Mouse (Mus musculus) kidney, embryonic 16.5 days (tissue): ENCODE measurements around the gene Bri3. TPM values are rescaled to one million over a fixed set of nuclear protein-coding genes. Genes with fewer than 3 reads are reported as not detected.
A peak's percentile ranks its signal among the peaks of the same experiment; 100 is the strongest.

Source experiments
- ATAC-seq: fragments of 200-750 bp; cut with Nextera tagmentation; 2 replicates; pipeline ENCODE4 v1.8.0; 2017; ENCODE audit warnings: moderate TSS enrichment; ENCODE audit not compliant: low FRiP score, low TSS enrichment
- H3K27ac ChIP-seq: fragments of 300-500 bp; sonication (generic); 2 replicates; pipeline ENCODE4 v1.5.1; 2014; ENCODE audit warnings: low read length
- H3K27me3 ChIP-seq: fragments of 300-500 bp; sonication (generic); 2 replicates; pipeline ENCODE4 v1.6.1; 2014; ENCODE audit warnings: low read length, control low read depth, mixed read lengths; ENCODE audit not compliant: insufficient read depth
- H3K36me3 ChIP-seq: fragments of 300-500 bp; sonication (generic); 2 replicates; pipeline ENCODE4 v1.6.1; 2014; ENCODE audit warnings: low read length, control low read depth, mixed read lengths; ENCODE audit not compliant: insufficient read depth
- H3K4me1 ChIP-seq: fragments of 300-500 bp; sonication (generic); 2 replicates; pipeline ENCODE4 v1.6.1; 2014; ENCODE audit warnings: low read length, control low read depth, mixed read lengths; ENCODE audit not compliant: insufficient read depth
- H3K4me2 ChIP-seq: fragments of 300-500 bp; sonication (generic); replicated peaks from 2 replicates; pipeline ENCODE4 v1.6.1; 2014; ENCODE audit warnings: low read depth, low read length
- H3K4me3 ChIP-seq: fragments of 300-500 bp; sonication (generic); 2 replicates; pipeline ENCODE4 v1.5.1; 2014; ENCODE audit warnings: mild to moderate bottlenecking, low read length
- H3K9ac ChIP-seq: fragments of 300-500 bp; sonication (generic); replicated peaks from 2 replicates; pipeline ENCODE4 v1.6.1; 2014; ENCODE audit warnings: low read length
- H3K9me3 ChIP-seq: fragments of 300-500 bp; sonication (generic); 2 replicates; pipeline ENCODE4 v1.6.1; 2016; ENCODE audit warnings: low read length, control low read depth
- WGBS: fragments of 180-500 bp; shearing (Covaris S2); extraction: QIAGEN DNeasy Blood & Tissue Kit; methylation state at CpG from one replicate; pipeline ENCODE4 v1.1.7; 2014; 5-methylcytosine and 5-hydroxymethylcytosine counted together
- polyA plus RNA-seq: library from polyadenylated mRNA; unstranded; fragments of >200 nt; fragmentation: Nextera tagmentation; extraction: Ambion mirVana; gene quantifications from 2 replicates; pipeline ENCODE4 v1.2.1, GENCODE M21; 2015

Bri3 gene
- polyA plus RNA-seq, 1 experiment from 2014 or later = 112 TPM

DNA sequence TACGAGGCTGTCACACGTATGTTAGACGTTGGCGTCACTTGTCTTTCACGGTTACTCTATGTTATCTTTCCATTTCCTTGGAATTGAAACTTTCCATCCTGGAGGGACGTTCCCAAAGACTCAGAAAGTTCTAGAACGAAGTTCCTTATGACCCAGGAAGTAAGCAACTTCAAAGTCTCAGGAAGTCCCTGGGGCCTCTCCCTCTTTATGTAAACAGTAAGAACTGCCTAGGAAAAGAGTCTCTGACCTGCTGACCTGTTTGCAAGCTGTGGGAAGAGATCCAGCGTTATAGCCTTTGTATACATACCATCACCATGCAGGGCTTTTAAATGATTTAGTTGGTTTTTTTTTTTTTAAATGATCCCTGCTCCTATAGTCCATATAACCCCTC is 203.0 kb downstream of the Bri3 start:
- Histone ChIP-seq H3K4me1 (no peaks in the 10 kb centered on the region), H3K9ac (no peak overlapping the region), H3K9me3 (no peaks in the 10 kb centered on the region), H3K4me3 (no peak overlapping the region), H3K4me2 (no peak overlapping the region), H3K27ac (no peak overlapping the region), H3K36me3 (no peaks in the 10 kb centered on the region), H3K27me3 (no peaks in the 10 kb centered on the region)
- WGBS = 70% methylated on average over 8 of the region's 8 CpGs
- ATAC-seq = no peak

DNA sequence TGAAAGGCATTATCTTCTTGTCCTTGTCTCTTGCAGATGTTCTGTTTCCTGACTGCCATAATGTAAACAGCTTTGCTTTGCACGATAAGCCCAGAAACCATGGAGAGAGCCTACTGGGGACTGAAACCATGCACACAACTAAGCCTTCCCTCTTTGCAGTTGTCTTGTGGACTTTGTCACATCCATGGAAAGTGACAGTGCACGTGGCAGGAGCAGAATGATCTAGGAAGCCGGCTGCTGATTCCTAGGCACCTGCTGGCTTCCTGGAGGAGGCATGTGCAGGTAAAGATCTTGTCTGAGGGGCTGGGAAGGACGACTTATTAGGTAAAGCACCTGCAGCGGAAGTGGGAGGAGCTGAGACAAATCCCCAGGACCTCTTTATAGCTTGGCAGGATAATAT is 203.7 kb downstream of the Bri3 start:
- WGBS = 55% methylated on average over 5 of the region's 5 CpGs

DNA sequence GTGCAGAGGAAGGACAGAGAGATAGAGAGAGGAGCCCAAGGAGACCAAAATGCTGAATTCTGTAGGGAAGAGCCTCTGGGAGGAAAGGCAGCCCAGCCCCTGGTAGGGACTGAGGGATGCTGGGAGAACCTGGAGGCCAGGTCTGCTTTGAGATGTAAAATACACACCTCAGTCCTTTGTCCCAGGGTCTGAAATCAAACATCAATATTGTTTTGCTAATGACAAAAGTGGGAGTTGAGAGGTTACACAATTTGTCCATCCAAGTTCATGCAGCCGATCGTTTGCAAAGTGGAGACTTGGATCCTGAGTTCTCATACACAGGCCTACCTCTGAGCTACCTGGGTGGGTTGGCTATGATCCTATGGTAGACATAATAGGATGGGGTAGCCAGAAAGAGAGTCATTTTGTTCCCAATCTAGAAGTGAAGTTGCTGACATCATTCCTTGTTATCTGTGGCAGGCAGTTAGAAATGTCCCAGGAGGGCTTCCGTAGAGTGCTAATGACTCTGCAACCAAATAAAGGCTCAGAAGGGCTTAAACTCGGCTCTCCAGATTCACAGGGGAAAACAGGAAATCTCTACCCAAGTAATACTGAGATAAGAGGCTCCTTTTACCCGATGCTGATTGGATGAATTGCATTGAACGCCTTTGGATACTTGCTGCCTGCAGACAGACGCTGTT is 208.7 kb downstream of the Bri3 start:
- no peaks in the 10 kb centered on the region for H3K9me3 ChIP-seq
- no peak overlapping the region for H3K27ac ChIP-seq
- ATAC-seq = no peak

More for the DNA sequence above, 203.7 kb downstream of the Bri3 start:
- no peaks in the 10 kb centered on the region for H3K36me3 ChIP-seq
- no peak for ATAC-seq
- H3K9me3 ChIP-seq = no peaks in the 10 kb centered on the region
- no peak overlapping the region for H3K4me3 ChIP-seq
- H3K9ac ChIP-seq = no peak overlapping the region
- no peaks in the 10 kb centered on the region for H3K4me1 ChIP-seq
- H3K4me2 ChIP-seq = no peak overlapping the region
- H3K27ac ChIP-seq = no peak overlapping the region
- no peaks in the 10 kb centered on the region for H3K27me3 ChIP-seq

DNA sequence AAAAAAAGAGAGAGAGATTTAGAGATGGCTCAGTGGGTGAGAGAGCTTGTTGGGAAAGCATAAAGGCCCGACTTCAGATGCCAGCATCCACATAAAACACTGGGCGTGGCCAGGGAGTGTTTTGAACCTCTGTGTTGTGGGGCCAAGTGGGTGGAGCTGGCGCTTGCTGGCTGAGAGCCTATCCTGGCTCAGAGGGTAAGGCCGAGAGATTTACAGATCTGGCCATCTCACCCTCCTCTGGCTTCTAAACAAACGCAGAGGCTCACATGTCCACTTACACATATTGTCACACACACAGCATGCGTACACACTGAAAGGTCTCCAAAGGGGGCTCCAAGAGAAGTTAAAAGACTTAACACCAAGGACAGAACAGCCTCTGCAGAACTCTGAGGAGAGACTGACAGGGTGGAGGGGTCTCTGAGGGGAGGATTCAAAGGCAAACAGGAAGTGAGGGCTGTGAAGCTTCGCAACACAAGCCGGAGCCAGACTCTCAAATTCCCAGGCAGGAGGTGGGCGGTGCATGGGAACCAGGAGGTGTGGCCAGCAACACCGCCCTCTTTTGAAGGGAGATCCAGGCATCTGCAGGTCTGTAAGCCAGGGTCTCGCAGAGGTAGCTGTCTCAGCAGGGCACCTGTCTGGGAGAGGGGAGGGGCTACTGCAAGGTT is 213.5 kb downstream of the Bri3 start:
- peak; percentile 86 for ATAC-seq
- WGBS = 5% methylated on average over 11 of the region's 11 CpGs
- peak overlapping the region; percentile 27 for H3K27ac ChIP-seq
- peaks cover 7% of the 10 kb centered on the region for H3K4me1 ChIP-seq
- no peaks in the 10 kb centered on the region for H3K27me3 ChIP-seq
- peak overlapping the region; percentile 49 for H3K9ac ChIP-seq
- H3K4me2 ChIP-seq = peak overlapping the region; percentile 57
- peak overlapping the region; percentile 31 for H3K4me3 ChIP-seq
- no peaks in the 10 kb centered on the region for H3K9me3 ChIP-seq
- no peaks in the 10 kb centered on the region for H3K36me3 ChIP-seq

More for the DNA sequence above, 208.7 kb downstream of the Bri3 start:
- Histone ChIP-seq H3K9ac (no peak overlapping the region), H3K4me1 (peaks cover 5% of the 10 kb centered on the region), H3K36me3 (no peaks in the 10 kb centered on the region), H3K4me3 (no peak overlapping the region), H3K27me3 (no peaks in the 10 kb centered on the region), H3K4me2 (no peak overlapping the region)
- 73% methylated on average over 7 of the region's 7 CpGs for WGBS

DNA sequence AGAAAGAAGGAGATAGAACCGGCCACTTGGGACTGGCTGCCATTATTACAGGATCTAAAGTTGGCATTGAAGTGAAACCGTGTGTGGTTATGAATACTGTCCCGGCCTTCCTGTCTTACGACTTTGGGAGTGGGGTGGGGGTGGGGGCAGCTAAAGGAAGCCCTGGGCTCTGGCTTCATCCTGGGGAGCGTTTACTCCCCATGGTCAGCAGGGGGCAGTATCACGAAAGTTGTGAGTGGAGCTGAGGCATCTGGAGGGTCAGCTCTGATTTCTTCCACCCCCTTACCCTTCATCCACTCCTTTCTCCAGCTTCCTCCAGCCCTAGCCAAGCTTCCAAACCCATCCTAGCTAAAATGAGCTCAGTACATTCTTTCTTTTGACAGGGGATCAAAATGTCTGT is 222.8 kb downstream of the Bri3 start:
- no peaks in the 10 kb centered on the region for H3K4me1 ChIP-seq
- H3K27me3 ChIP-seq = no peaks in the 10 kb centered on the region
- no peak overlapping the region for H3K27ac ChIP-seq
- WGBS = 44% methylated on average over 6 of the region's 6 CpGs
- ATAC-seq = no peak
- H3K4me2 ChIP-seq = no peak overlapping the region
- no peak overlapping the region for H3K4me3 ChIP-seq
- no peaks in the 10 kb centered on the region for H3K36me3 ChIP-seq
- H3K9ac ChIP-seq = no peak overlapping the region
- no peaks in the 10 kb centered on the region for H3K9me3 ChIP-seq

DNA sequence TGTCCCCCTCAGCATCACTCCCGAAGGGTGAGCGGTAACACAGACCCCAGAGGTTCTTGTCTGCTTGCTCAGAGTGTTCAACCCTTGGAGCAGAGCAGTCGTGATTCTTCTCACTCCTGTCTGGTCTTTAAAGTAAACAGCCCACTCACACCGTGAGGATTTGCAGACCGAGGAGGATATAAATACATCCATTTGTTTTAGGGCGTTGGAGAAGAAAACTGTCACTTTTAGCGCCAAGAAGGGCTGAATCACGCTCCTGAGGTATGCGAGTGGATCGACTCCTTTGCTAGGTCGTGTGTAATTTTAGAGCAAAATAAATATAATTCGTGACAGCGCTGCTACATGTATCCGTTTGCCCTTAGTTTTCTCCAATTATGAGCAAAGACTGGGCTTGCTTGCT is 228.8 kb downstream of the Bri3 start:
- Histone ChIP-seq H3K9ac (no peak overlapping the region), H3K4me2 (no peak overlapping the region), H3K36me3 (no peaks in the 10 kb centered on the region), H3K27me3 (no peaks in the 10 kb centered on the region), H3K4me3 (no peak overlapping the region), H3K27ac (no peak overlapping the region), H3K4me1 (no peaks in the 10 kb centered on the region), H3K9me3 (no peaks in the 10 kb centered on the region)
- ATAC-seq = no peak
- 53% methylated on average over 14 of the region's 14 CpGs for WGBS

DNA sequence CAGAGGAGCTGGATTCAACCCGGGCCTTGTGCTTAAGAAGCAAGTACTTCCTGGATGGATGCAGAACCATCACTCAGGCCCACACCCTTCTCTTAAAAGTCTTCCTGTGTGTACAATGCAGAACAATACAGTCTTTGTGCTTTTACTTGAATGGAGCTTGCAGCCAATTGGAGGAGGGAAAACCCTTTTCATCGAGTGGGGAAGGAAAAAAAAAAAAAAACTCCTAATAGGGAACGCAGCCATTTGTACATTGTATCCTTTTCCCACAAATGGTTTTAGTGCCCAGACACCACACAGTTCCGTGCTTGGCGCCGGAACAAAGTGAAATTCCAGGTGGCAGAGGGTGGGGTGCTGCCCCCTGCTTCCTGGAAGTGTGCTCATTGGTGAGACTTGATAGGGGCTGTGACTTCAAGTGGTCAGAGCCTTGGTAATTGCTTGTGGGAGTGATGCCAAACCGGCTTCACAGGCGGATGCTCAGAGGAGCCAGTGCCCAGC is 235.5 kb downstream of the Bri3 start:
- Histone ChIP-seq H3K9me3 (no peaks in the 10 kb centered on the region), H3K9ac (no peak overlapping the region), H3K4me2 (no peak overlapping the region), H3K4me3 (no peak overlapping the region), H3K4me1 (no peaks in the 10 kb centered on the region), H3K27me3 (no peaks in the 10 kb centered on the region), H3K27ac (no peak overlapping the region), H3K36me3 (no peaks in the 10 kb centered on the region)
- 40% methylated on average over 8 of the region's 8 CpGs for WGBS
- ATAC-seq = no peak

DNA sequence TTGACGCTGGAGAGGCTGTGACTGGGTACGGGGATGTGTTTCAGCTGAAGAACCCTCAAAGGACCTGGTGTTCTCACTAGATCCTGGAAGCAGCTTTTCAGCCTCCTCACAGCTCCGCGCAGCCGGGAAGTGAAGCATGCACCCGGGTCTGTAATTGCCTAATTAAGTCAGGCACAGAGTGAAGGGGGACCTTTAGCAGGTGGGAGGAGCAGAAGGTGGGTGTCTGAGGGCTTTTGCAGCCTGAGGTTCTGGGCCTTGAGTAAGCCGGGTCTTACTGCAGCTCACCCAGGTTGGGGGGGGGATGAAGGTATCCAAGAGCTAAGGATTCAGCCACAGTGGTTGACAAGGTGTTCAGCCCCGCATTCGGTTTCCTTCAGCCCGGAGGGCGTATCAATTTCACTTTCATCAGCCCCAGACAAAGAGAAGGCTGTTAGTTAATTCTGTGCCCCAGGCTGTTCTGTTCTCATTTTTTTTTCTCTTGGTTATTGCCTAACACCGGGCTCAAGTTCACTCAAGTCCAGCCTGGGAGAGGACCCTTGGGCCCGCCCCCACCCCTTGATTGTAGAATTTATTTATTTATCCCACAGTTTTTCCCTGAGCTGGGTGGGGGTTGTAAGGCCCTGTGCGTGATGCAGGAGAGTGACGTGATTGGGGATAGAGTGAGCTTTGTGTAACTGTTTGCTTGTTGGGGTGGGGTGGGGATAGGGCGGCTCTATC is 239.6 kb downstream of the Bri3 start:
- Histone ChIP-seq H3K36me3 (no peaks in the 10 kb centered on the region), H3K9me3 (no peaks in the 10 kb centered on the region), H3K4me2 (no peak overlapping the region), H3K4me3 (no peak overlapping the region), H3K27ac (no peak overlapping the region), H3K4me1 (no peaks in the 10 kb centered on the region), H3K27me3 (no peaks in the 10 kb centered on the region), H3K9ac (no peak overlapping the region)
- 33% methylated on average over 16 of the region's 16 CpGs for WGBS
- ATAC-seq = no peak

DNA sequence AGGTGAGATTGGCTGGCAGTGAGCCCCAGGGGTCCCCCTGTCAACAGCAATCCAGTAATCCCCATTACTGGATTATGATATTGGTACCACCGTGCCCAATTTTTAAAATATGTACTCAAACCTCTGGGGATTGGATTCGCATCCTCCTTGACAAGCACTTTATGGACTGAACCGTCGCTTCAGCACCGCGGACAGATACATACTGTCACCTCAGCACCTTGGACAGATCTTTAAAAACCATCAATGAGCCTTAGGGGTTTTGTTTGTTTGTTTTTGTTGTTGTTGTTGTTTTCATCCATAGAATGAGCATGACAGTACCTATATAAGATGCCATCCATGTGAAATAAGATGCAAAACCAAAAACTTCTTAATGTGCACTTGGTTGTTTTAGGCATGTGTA is 247.1 kb downstream of the Bri3 start:
- no peaks in the 10 kb centered on the region for H3K9me3 ChIP-seq
- no peak overlapping the region for H3K4me2 ChIP-seq
- H3K36me3 ChIP-seq = no peaks in the 10 kb centered on the region
- H3K27ac ChIP-seq = no peak overlapping the region
- WGBS = 15% methylated on average over 6 of the region's 6 CpGs
- no peak for ATAC-seq
- no peak overlapping the region for H3K4me3 ChIP-seq
- no peak overlapping the region for H3K9ac ChIP-seq
- H3K4me1 ChIP-seq = no peaks in the 10 kb centered on the region
- H3K27me3 ChIP-seq = no peaks in the 10 kb centered on the region
